Mouse (Mus musculus) B cell, adult 62 days (primary cell): ENCODE results near the gene Slc7a1. TPM values are rescaled to one million over a fixed set of nuclear protein-coding genes. Genes with fewer than 3 reads are reported as not detected.

ENCODE experiments used
- total RNA-seq: library from RNA; stranded (reverse); gene quantifications from 4 replicates; pipeline ENCODE4 v1.2.4, GENCODE M21; 2023

Slc7a1 gene
- 124 to 143 TPM (median 135 TPM) in 4 replicates for total RNA-seq

DNA sequence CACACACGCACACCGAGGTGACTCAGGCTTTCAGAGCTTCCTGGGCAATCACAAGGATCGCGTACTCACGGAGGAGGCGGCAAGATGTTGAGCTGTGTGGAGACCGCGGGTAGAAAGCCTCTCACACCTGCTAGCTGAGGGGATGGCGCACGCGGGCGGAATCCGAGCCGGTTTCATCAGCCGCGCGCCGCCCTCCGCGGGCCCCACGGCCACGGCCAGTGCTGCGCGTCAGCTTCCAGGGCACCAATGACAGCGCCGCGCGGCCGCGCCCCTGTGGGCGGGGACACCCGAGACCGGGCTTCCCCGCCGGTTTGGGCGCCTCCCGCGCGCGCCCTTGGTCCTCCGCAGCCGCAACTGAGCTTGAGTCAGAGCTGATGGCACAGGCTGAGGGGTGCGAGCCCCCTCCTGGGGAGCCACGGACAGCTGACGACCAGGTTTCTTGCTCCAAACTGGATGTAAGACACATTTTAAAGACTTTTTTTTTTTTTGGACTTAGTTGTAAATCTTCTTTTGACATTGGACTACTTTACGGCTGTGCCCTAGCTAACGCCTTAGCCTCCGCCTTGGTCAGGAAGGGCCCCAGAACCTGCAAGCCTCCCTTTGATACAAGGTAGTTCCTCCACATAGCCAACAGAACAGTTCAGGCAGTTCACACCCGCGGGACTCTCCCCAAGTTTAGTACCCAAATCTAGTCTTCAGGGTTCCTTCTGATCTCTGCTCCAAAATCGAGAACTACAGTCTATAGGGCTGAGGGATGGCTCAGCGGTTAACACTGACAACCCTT is at the start of gene Slc7a1:
Slc7a1 (minus strand) TSS at position 245 of the 784 bp plus-strand sequence.

Other genes with a start within 250 kb of the Slc7a1 start
- gene Ubl3, start 152.9 kb upstream of the Slc7a1 start, total RNA-seq, result 150 to 185 TPM (median 170 TPM) in 4 replicates